In the genomic region with DNA sequence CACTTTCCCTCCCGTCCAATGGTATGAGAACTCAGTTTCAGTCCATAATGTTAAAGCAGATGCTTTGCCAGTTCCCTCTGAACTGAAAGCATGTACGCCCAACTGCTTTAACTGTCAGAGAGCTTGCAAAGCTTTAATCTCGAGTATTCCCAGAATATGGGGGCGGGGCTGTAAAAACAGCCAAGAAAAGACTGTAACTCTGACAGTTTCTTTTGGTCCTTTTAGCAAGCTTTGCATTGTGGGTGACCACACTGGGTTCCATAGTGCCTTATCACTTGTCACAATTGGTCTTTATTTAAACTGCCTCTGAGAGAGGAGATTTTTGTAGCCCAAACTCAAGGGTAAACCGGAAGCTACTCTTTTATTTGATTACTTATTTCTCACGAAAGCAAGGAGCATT, we compare ENCODE assay signal across 10 mouse cellular contexts. TPM values are rescaled to one million over a fixed set of nuclear protein-coding genes. Genes with fewer than 3 reads are reported as not detected.
DNase-seq lines count a peak whose midpoint lies in the region; ATAC-seq and TF ChIP-seq lines count a peak whose summit lies in the region.
"Had no signal": no experiment of that assay in that cellular context is flagged by ENCODE, and none has a peak within 500 bp of the region (broad histone marks: within the 10 kb centered on the region; RNA-seq: fewer than 3 reads in every experiment).

No protein-coding gene starts in this region.

- peak; percentile 45 for DNase-seq in kidney, postnatal 10 days
- peak; percentile 60 for DNase-seq in heart, postnatal 4 days
- no peak for DNase-seq in ovary, adult 18-20 months (ENCODE audit: low spot score)
- DNase-seq in layer of hippocampus, postnatal 14 days (ENCODE audit: low spot score in 2 of 2), result no peak
- DNase-seq: cerebellum, adult 8-10 months; right cerebral cortex, postnatal 4 days had no signal

- H3K36me3 ChIP-seq in kidney, embryonic 14.5 days (ENCODE audit: control insufficient read depth, insufficient read depth, low read length), result no peaks in the 10 kb centered on the region
- no peaks in the 10 kb centered on the region for H3K36me3 ChIP-seq in neural tube, embryonic 15.5 days
- H3K36me3 ChIP-seq in midbrain, embryonic 13.5 days, result no peaks in the 10 kb centered on the region

- peaks cover 18% of the 10 kb centered on the region; the same call in 1 of the 2 replicates for H3K27me3 ChIP-seq in kidney, embryonic 14.5 days (ENCODE audit: control insufficient read depth, insufficient read depth, low read length)
- H3K27me3 ChIP-seq in neural tube, embryonic 15.5 days (replicated peaks), result peaks cover 22% of the 10 kb centered on the region
- peaks cover 51% of the 10 kb centered on the region for H3K27me3 ChIP-seq in midbrain, embryonic 13.5 days

- no peak overlapping the region; the same call in 1 of the 2 replicates for H3K4me2 ChIP-seq in kidney, embryonic 14.5 days (replicated peaks; ENCODE audit: low read depth, low read length)
- H3K4me2 ChIP-seq in neural tube, embryonic 15.5 days, result peak overlapping the region; percentile 96
- H3K4me2 ChIP-seq in midbrain, embryonic 13.5 days (replicated peaks), result no peak overlapping the region

- H3K4me1 ChIP-seq in kidney, embryonic 14.5 days (ENCODE audit: control insufficient read depth, insufficient read depth, low read length), result peaks cover 19% of the 10 kb centered on the region
- peaks cover 26% of the 10 kb centered on the region for H3K4me1 ChIP-seq in bone marrow macrophage, adult 2 months (ENCODE audit: control insufficient read depth, insufficient read depth, low read length)
- H3K4me1 ChIP-seq in neural tube, embryonic 15.5 days, result peaks cover 46% of the 10 kb centered on the region
- peaks cover 30% of the 10 kb centered on the region for H3K4me1 ChIP-seq in midbrain, embryonic 13.5 days (replicated peaks)

- H3K4me3 ChIP-seq in kidney, embryonic 14.5 days (ENCODE audit: low read length), result no peak overlapping the region; the same call in 1 of the 2 replicates
- H3K4me3 ChIP-seq in bone marrow macrophage, adult 2 months (ENCODE audit: insufficient read depth, low read length), result peak overlapping the region; percentile 28; the same call in 1 of the 2 replicates
- no peak overlapping the region for H3K4me3 ChIP-seq in neural tube, embryonic 15.5 days (replicated peaks)
- no peak overlapping the region for H3K4me3 ChIP-seq in midbrain, embryonic 13.5 days (replicated peaks)

- TF ChIP-seq CTCF in bone marrow macrophage, adult 2 months (IDR thresholded peaks at IDR 0.05; ENCODE audit: low read depth, low read length), result no peak

- H3K27ac ChIP-seq in kidney, embryonic 14.5 days (ENCODE audit: low read depth, low read length), result no peak overlapping the region
- no peak overlapping the region for H3K27ac ChIP-seq in bone marrow macrophage, adult 2 months (ENCODE audit: insufficient read depth, low read depth, low read length)
- no peak overlapping the region for H3K27ac ChIP-seq in neural tube, embryonic 15.5 days (replicated peaks)
- H3K27ac ChIP-seq in midbrain, embryonic 13.5 days, result no peak overlapping the region

- no peak overlapping the region for H3K9ac ChIP-seq in kidney, embryonic 14.5 days (ENCODE audit: low read depth, low read length)
- no peak overlapping the region for H3K9ac ChIP-seq in neural tube, embryonic 15.5 days (replicated peaks)
- H3K9ac ChIP-seq in midbrain, embryonic 13.5 days (replicated peaks), result no peak overlapping the region

- no peak for ATAC-seq in kidney, embryonic 14.5 days (ENCODE audit: low FRiP score, low TSS enrichment)
- ATAC-seq in neural tube, embryonic 15.5 days (ENCODE audit: low FRiP score), result no peak
- ATAC-seq in midbrain, embryonic 13.5 days, result no peak

- TF ChIP-seq POLR2A in bone marrow macrophage, adult 2 months (IDR thresholded peaks at IDR 0.05; ENCODE audit: borderline replicate concordance, low read depth, low read length), result no peak

- WGBS in kidney, embryonic 14.5 days, result 57% methylated on average over 6 of the region's 6 CpGs
- 78% methylated on average over 6 of the region's 6 CpGs for WGBS in neural tube, embryonic 15.5 days
- 79% methylated on average over 6 of the region's 6 CpGs for WGBS in midbrain, embryonic 13.5 days

- H3K9me3 ChIP-seq in kidney, embryonic 14.5 days (ENCODE audit: control insufficient read depth, low read length), result no peaks in the 10 kb centered on the region
- H3K9me3 ChIP-seq in neural tube, embryonic 15.5 days (replicated peaks), result no peaks in the 10 kb centered on the region
- no peaks in the 10 kb centered on the region for H3K9me3 ChIP-seq in midbrain, embryonic 13.5 days

RNA-seq across cellular contexts. Expression of a gene that starts 4.1 kb away (rescaled TPM):
- polyA plus RNA-seq in kidney, embryonic 14.5 days (2014; fragmentation: Nextera tagmentation; extraction: Ambion mirVana), result 3.0 and 5.9 TPM in 2 replicates
- 28.6 and 32.5 TPM in 2 replicates for polyA plus RNA-seq in bone marrow macrophage, adult 2 months (2012; ENCODE audit: insufficient read depth, insufficient read length, missing spikeins)
- total RNA-seq in heart, postnatal 4 days (2021), result 1 to 10 TPM; 5.9 to 6.1 TPM
- polyA plus RNA-seq in neural tube, embryonic 15.5 days (2015; fragmentation: Nextera tagmentation; extraction: Ambion mirVana), result 5.7 and 6.8 TPM in 2 replicates
- polyA plus RNA-seq in midbrain, embryonic 13.5 days (2015; fragmentation: Nextera tagmentation; extraction: Ambion mirVana), result 0.54 and 0.90 TPM in 2 replicates
- 1 to 10 TPM in 1 of 2 experiments, under 1 TPM in 1; 0.74 to 1.1 TPM for total RNA-seq in layer of hippocampus, postnatal 14 days (2021)

RNA-seq across cellular contexts. Expression of a gene that starts 54.6 kb away (rescaled TPM):
- 49.8 and 50.3 TPM in 2 replicates for polyA plus RNA-seq in kidney, embryonic 14.5 days (2014; fragmentation: Nextera tagmentation; extraction: Ambion mirVana)
- polyA plus RNA-seq in bone marrow macrophage, adult 2 months (2012; ENCODE audit: insufficient read depth, insufficient read length, missing spikeins), result 40.7 and 44.6 TPM in 2 replicates
- total RNA-seq in heart, postnatal 4 days (2021), result 10 to 100 TPM; 20.8 to 24.8 TPM
- polyA plus RNA-seq in neural tube, embryonic 15.5 days (2015; fragmentation: Nextera tagmentation; extraction: Ambion mirVana), result 53.0 and 54.0 TPM in 2 replicates
- 57.2 and 59.7 TPM in 2 replicates for polyA plus RNA-seq in midbrain, embryonic 13.5 days (2015; fragmentation: Nextera tagmentation; extraction: Ambion mirVana)
- 10 to 100 TPM; 53.2 to 64.4 TPM for total RNA-seq in layer of hippocampus, postnatal 14 days (2021)

Comparison
In these comparisons a context has a peak if more than half of its experiments do, and no peak if none do; other contexts are left out.
1. DNase-seq: peak in kidney, postnatal 10 days (single experiment) and heart, postnatal 4 days (single experiment); none in ovary, adult 18-20 months (single experiment) and layer of hippocampus, postnatal 14 days (0 of 2).